Mouse (Mus musculus) embryo, embryonic 11 days (tissue): ENCODE results near the gene St6galnac5.

ENCODE experiments used
- DNase-seq: peaks from one replicate; pipeline ENCODE4 v3.0.0-alpha.2; 2015

St6galnac5 gene

DNA sequence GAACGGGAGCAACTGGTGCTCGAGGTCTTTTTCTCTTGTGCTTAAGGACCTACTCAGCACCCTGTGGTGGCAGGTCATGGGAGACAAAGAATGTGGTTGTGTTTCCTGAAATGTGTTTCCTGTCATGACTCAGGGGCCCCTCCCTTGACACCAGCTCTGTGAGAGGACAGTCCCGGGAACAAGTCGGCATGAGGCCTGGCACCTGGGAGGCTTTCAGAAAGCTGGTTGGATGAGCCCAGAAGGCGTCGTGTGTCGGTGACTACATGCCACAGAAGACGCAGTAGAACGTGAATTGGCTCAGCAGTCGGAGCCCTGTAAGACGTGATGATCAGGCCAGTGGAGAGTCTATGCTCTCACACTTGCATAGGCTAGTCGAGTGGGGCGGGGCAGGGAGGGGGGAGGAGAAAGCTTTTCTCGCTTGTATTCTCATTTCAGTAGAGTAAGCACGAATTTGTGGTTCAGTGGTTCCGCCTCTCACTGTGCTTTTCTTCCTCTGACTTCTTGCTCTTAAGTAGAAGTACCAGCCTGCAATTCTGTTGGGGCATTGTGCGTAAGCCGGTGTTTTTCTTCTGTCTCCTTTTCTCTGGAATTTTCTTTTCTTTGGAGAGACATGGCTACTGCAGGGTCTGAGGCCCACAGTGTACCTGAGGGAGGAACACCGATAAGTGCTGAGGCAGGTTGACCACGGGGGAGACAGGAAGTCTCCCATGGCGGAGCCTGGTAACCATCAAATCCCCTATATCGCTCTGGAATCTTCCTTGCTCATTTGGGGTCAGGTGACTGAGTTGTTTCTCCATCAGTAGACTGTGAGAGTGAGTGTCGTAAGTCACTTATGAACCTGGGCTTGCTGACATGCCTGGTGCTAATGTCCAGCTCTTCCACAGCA, 69.6 kb downstream of the St6galnac5 start:
- DNase-seq = no peak

- DNase-seq = no peak
These were observed 70.5 kb downstream of the St6galnac5 start for GRCm38 (mm10) chr3:152911578-152911977.

- no peak for DNase-seq
These were observed 74.4 kb downstream of the St6galnac5 start for GRCm38 (mm10) chr3:152907683-152908082.

GRCm38 (mm10) chr3:152907087-152907486, 75.0 kb downstream of the St6galnac5 start:
- no peak for DNase-seq

- DNase-seq = no peak
These were observed 76.2 kb downstream of the St6galnac5 start for GRCm38 (mm10) chr3:152905800-152906199.

- no peak for DNase-seq
These were observed 77.0 kb downstream of the St6galnac5 start for GRCm38 (mm10) chr3:152905026-152905425.

DNA sequence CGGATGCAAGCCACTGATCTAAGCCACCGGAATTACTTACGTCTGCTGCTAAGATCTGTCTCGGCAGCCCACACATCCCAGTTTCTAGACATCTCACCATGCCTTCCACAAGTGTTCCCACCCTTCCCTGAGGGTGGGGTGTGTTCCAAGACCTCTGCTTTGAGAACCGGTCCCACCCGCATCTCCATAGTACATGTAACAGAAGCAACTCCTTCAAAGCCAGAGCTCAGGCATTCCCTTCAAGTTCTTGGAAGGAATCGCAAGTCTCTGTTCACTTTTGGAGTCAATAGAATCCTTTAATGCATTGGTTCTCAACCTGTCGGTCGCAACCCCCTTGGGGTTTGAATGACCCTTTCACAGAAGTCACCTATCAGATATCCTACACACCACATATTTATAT, 83.1 kb downstream of the St6galnac5 start:
- no peak for DNase-seq

- no peak for DNase-seq
These were observed 84.8 kb downstream of the St6galnac5 start for GRCm38 (mm10) chr3:152897196-152897595.

- DNase-seq = no peak
These were observed 85.9 kb downstream of the St6galnac5 start for GRCm38 (mm10) chr3:152896111-152896510.

DNA sequence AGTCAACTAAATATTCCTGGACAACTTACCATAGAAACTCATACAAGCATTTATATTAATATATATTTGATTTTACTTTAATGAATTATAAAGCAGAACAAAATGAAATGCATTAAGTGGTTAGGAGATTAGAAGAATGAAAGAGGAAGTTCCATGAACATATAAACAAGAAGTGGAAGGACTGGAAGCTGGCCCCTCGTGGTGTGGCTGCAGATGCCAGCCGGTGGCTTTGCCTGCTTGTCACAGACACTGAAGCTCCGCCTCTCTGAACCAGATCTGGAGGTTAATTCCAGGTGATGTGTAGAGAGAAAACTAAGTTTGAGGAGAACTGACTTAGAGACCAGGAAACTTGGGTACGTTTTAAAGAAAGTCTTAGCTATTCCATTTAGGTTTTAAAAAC, 87.1 kb downstream of the St6galnac5 start:
- DNase-seq = no peak

- no peak for DNase-seq
These were observed 93.9 kb downstream of the St6galnac5 start for GRCm38 (mm10) chr3:152888116-152888515.

DNA sequence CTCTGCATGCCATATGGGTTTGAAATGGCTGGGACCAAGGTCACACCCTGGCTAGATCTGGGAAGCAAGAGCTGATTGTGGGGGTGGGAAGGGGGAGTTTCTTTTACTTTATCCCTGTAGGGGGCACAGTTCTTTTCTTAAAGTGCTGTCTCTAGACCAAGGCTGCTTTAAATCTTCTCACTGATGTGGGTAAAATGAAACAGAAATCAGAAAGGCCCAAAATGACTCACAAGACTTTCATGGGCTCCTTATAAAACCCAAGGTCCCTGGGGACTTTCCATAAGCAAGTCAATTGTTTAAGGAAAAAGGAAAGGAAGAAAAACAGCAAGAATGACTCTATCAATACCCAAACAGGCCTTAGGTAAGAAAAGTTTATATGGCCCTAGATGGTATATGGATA, 95.3 kb downstream of the St6galnac5 start:
- DNase-seq = no peak

GRCm38 (mm10) chr3:152883556-152883955, 98.5 kb downstream of the St6galnac5 start:
- DNase-seq = no peak

- DNase-seq = no peak
These were observed 100.3 kb downstream of the St6galnac5 start for GRCm38 (mm10) chr3:152881706-152882105.

- DNase-seq = peak; percentile 51
These were observed 101.8 kb downstream of the St6galnac5 start for GRCm38 (mm10) chr3:152880121-152880835.

DNA sequence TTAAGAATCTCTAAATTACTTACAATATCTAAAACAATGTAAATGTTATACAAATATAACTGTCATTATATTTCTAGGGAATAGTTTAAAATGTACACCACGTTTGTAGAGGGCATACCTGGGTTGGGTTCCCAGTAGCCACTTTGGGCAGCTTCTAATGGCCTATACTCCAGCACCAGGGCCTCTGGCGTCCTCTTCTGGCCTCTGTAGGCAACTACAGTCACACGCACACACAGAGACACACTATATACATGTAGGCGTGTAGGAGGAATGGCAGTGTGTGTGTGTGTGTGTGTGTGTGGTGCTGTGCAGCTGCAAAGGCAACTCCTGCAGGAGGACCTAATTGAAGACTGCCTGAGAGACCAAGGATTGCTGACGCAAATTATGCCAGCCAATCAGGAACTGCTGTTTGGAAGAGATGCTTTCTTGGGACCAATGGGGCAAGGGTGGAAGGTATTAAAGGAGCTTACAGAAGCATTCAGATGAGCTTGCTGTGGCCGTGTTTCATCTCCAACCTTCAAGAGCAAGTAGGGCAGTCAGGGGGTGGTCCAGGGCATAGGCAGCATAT, 106.2 kb downstream of the St6galnac5 start:
- no peak for DNase-seq

DNA sequence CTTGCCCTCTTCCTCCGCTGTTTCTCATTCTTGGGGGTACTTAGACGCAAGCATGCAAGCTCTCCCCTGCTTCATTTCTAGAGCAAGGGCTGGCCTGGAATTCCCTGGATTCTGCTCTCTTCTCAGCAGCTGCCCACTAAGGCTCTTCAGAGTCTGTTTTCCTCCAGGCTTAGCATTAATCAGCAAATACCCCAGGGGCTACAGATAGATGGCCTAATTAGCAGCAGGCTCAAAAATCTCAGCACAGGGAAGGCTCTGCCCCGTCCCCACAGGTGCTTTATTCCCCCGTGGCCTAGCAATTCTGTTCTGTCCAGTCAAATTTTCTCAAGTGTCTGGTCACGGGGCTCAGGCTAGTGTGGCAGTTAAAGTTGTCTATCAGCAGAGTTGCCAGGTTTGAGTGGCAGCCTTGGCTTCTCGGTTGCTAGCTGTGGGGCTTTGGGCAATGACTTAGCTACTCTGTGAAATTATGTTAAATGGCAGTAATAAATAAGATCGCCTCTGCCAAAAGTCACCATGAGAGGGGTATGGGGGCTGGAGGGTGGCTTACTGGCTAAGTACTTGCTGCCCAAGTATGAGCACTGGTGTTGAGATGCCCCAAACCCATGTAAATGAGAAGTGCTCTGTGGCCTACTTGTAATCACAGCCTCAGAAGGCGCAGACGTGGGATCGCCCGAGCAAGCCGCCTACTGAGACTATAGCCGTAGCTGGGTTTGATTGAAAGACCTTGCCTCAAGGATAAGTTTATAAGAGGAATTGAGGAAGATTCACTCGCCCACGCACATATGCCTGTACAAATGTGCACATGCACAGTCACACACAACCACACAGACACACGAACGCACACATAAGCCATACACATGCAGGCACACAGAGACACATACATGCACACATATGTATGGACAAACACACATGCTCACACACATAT, 107.4 kb downstream of the St6galnac5 start:
- DNase-seq = no peak

GRCm38 (mm10) chr3:152872596-152872995, 109.5 kb downstream of the St6galnac5 start:
- peak; percentile 21 for DNase-seq

DNA sequence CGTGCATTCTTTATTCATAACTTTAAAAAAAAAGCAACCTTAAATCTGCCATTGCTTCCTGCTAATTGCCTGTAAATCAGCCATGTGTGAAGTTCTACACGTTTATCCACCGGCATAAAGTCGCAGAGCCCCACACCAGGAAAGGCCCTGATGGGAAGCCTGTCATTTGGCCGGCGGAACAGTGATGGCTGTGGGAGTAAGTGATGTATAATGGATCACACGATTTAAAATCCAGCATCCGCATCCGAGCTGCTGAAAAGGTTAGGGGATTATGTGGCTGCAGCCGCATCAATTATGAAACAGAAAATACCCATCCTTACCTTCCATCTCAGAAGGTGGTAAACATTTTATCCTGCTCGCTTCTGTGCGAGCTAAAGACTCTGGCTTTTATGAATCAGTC, 110.0 kb downstream of the St6galnac5 start:
- no peak for DNase-seq

DNA sequence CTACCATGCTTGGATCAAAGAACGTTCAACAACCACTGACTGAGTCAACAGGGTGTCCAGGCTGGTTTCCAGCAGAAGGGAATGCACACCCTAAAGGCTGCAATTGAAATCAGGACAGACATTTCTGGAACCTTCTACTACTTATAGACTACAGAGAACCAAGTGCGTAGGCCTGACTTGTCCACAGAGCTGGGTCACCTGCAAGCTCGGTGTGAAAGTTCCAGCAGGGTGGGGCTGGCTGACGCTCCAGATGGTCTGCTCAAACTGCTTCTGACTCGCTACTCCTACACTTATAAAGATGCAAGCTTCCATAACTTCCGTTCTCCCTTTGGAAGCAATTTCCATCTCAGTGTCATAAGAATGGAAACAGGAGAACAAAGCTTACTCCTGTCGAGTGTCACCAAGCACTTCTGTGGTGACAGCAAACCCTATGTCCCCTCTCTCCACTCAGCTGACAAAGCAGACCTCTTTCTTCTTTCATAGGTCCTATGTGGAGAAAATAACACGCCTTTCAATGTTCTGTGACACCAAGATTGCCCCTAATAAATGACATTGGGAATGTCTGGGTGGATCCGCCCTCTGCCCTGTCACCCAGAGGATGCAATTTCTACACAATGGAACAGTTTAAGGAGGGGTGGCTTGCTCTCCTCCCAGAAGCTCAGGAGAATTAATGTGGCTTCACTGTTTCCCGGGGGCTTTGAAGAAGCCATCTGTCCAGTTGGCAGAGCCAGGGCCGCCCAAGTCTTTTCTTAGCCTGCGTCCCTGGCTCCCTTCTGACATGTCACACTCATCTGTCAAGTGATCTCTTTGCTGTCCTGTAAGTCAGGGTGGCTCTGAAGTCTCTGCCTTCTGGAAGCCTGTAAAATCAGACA, 114.2 kb downstream of the St6galnac5 start:
- peak; percentile 23 for DNase-seq
